Mouse (Mus musculus): ENCODE measurements around the gene Olfr62. TPM values are rescaled to one million over a fixed set of nuclear protein-coding genes. Genes with fewer than 3 reads are reported as not detected.

The Olfr62 gene
- total RNA-seq (2022) = not detected

GRCm38 (mm10) chr4:118658652-118659051 lies at the start of gene Olfr62:
Gene Olfr62 (plus strand): TSS chr4:118658952.
- no peak for DNase-seq (ENCODE audit: low spot score in 2 of 2)

GRCm38 (mm10) chr4:118609836-118610235 lies 48.9 kb upstream of the Olfr62 start:
- DNase-seq (ENCODE audit: low spot score in 2 of 2) = no peak

GRCm38 (mm10) chr4:118612619-118613018 lies 46.1 kb upstream of the Olfr62 start:
- DNase-seq (ENCODE audit: low spot score in 2 of 2) = peak in 1 of 2 experiments; percentile 10

- DNase-seq (ENCODE audit: low spot score in 2 of 2) = no peak
These were observed 43.3 kb upstream of the Olfr62 start for GRCm38 (mm10) chr4:118615412-118615811.

- DNase-seq (ENCODE audit: low spot score in 2 of 2) = peak; percentile 84 to 88
These were observed 38.3 kb upstream of the Olfr62 start, which contains the start of the genes Cfap57 and Ebna1bp2 for GRCm38 (mm10) chr4:118620279-118620966. Gene Cfap57 (minus strand): TSS chr4:118620777. Gene Ebna1bp2 (plus strand): TSS chr4:118620799.

- peak in 1 of 2 experiments; percentile 6 for DNase-seq (ENCODE audit: low spot score in 2 of 2)
These were observed 37.8 kb upstream of the Olfr62 start for GRCm38 (mm10) chr4:118620967-118621320.

- DNase-seq (ENCODE audit: low spot score in 2 of 2) = no peak
These were observed 37.0 kb upstream of the Olfr62 start for GRCm38 (mm10) chr4:118621781-118622180.

- no peak for DNase-seq (ENCODE audit: low spot score in 2 of 2)
These were observed 28.5 kb upstream of the Olfr62 start for GRCm38 (mm10) chr4:118630261-118630660.

GRCm38 (mm10) chr4:118642346-118643190 lies 16.2 kb upstream of the Olfr62 start:
- no peak for DNase-seq (ENCODE audit: low spot score in 2 of 2)

- DNase-seq (ENCODE audit: low spot score in 2 of 2) = peak in 1 of 2 experiments; percentile 27
These were observed 13.5 kb upstream of the Olfr62 start for GRCm38 (mm10) chr4:118645234-118645633.

- DNase-seq (ENCODE audit: low spot score in 2 of 2) = no peak
These were observed 28.3 kb downstream of the Olfr62 start for GRCm38 (mm10) chr4:118687086-118687485.

- DNase-seq (ENCODE audit: low spot score in 2 of 2) = no peak
These were observed 33.7 kb downstream of the Olfr62 start, which contains the start of gene Olfr1342 for GRCm38 (mm10) chr4:118692412-118692973. Gene Olfr1342 (minus strand): TSS chr4:118692756.

GRCm38 (mm10) chr4:118693812-118694211 lies 35.1 kb downstream of the Olfr62 start:
- DNase-seq (ENCODE audit: low spot score in 2 of 2) = no peak

- no peak for DNase-seq (ENCODE audit: low spot score in 2 of 2)
These were observed 44.5 kb downstream of the Olfr62 start, which contains the start of gene Olfr1341 for GRCm38 (mm10) chr4:118703223-118703622. Gene Olfr1341 (plus strand): TSS chr4:118703523.

- DNase-seq (ENCODE audit: low spot score in 2 of 2) = no peak
These were observed 49.3 kb downstream of the Olfr62 start for GRCm38 (mm10) chr4:118708086-118708485.

GRCm38 (mm10) chr4:118711656-118712055 lies 52.9 kb downstream of the Olfr62 start:
- no peak for DNase-seq (ENCODE audit: low spot score in 2 of 2)

Other genes with a start within 250 kb of the Olfr62 start
- gene Szt2, start 249.7 kb upstream of the Olfr62 start, total RNA-seq (2022) = 10 to 100 TPM; 32.2 to 40.1 (median 37.6) TPM
- gene Med8, start 249.6 kb upstream of the Olfr62 start, total RNA-seq (2022) = 10 to 100 TPM; 47.8 to 56.5 (median 56.1) TPM
- gene Elovl1, start 230.9 kb upstream of the Olfr62 start, total RNA-seq (2022) = 10 to 100 TPM; 16.2 to 26.7 (median 21.1) TPM
- gene Cdc20, start 221.6 kb upstream of the Olfr62 start, total RNA-seq (2022) = 1 to 10 TPM in 3 of 4 experiments, under 1 TPM in 1; 0.82 to 2.2 (median 1.1) TPM
- gene Mpl, start 201.4 kb upstream of the Olfr62 start, total RNA-seq (2022) = under 1 TPM; 0.40 to 0.82 (median 0.59) TPM
- gene Tie1, start 168.9 kb upstream of the Olfr62 start, total RNA-seq (2022) = 1 to 10 TPM; 6.6 to 9.4 (median 8.3) TPM
- not detected for gene 2610528J11Rik, start 132.0 kb upstream of the Olfr62 start, total RNA-seq (2022)
- 10 to 100 TPM; 10.0 to 14.0 (median 11.1) TPM for gene Tmem125, start 114.9 kb upstream of the Olfr62 start, total RNA-seq (2022)
- 1 to 10 TPM in 1 of 4 experiments, under 1 TPM in 3; 0.65 to 1.1 (median 0.88) TPM for gene Cfap57, start 38.2 kb upstream of the Olfr62 start, total RNA-seq (2022)
- gene Ebna1bp2, start 38.2 kb upstream of the Olfr62 start, total RNA-seq (2022) = 10 to 100 TPM; 48.2 to 60.8 (median 56.0) TPM
- gene Olfr1342, start 33.8 kb downstream of the Olfr62 start, total RNA-seq (2022) = not detected
- gene Olfr1341, start 44.6 kb downstream of the Olfr62 start, total RNA-seq (2022) = not detected
- not detected for gene Olfr1340, start 61.2 kb downstream of the Olfr62 start, total RNA-seq (2022)
- gene Olfr1339, start 73.2 kb downstream of the Olfr62 start, total RNA-seq (2022) = not detected
- not detected for gene Olfr1338, start 99.8 kb downstream of the Olfr62 start, total RNA-seq (2022)
- not detected for gene Olfr1337, start 123.6 kb downstream of the Olfr62 start, total RNA-seq (2022)
- not detected for gene Olfr1335, start 151.0 kb downstream of the Olfr62 start, total RNA-seq (2022)
- gene Olfr1333, start 177.3 kb downstream of the Olfr62 start, total RNA-seq (2022) = not detected
- gene Olfr1331, start 205.7 kb downstream of the Olfr62 start, total RNA-seq (2022) = not detected
- gene Olfr1330, start 229.6 kb downstream of the Olfr62 start, total RNA-seq (2022) = not detected

Measured in left cerebral cortex, adult 8-10 months (tissue).